Mouse (Mus musculus) adrenal gland, adult 2 months (tissue): Measurements from ENCODE around the gene Olfr690. TPM values are rescaled to one million over a fixed set of nuclear protein-coding genes. Genes with fewer than 3 reads are reported as not detected.
"Not testable (repeated sequence)": the region's sequence is repeated elsewhere in the genome, so short reads cannot be mapped to it uniquely, and the experiment has no call there.

Experiments used
- DNase-seq: peaks from one replicate; pipeline ENCODE4 v3.0.0; 2021
- long read RNA-seq: library from polyadenylated mRNA; stranded (forward); transcript quantifications from one replicate; pipeline ENCODE4 v2.0.0, GENCODE M21; 2021
- polyA plus RNA-seq: library from polyadenylated mRNA; depleted of rRNA; stranded (reverse); fragments of >200 nt; gene quantifications from 2 replicates; pipeline ENCODE4 v1.2.3, GENCODE M21; 2012; rRNA removed
- total RNA-seq, 2 experiments: library from RNA; stranded (reverse); gene quantifications; 2 replicates each; pipeline ENCODE4 v1.2.3; 2021

Olfr690 gene
- not detected for total RNA-seq
- not detected in 2 replicates for polyA plus RNA-seq
- long read RNA-seq: 0 reads

DNA sequence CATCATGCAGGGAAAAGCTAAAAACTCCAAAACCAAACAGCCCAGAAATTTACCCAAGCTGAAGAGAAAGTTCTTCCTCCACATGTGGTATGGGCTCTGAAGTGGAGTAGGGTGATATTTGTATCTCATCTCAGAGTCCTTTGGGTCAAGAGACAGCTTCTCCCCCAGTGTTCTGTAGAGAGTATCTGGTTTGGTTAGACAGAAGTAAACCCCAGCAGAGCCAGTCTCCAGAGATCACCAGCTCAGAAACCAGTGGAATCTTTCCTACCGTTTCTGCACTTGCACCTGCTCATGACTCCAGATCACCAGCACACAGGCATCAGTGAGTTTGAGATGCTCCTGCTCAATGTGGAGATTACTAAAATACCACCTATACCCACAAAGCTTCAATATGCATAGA is at the start of gene Olfr690:
TSS of gene Olfr690 (minus strand) at position 101 of the 400 bp plus-strand sequence.
- no peak for DNase-seq

DNA sequence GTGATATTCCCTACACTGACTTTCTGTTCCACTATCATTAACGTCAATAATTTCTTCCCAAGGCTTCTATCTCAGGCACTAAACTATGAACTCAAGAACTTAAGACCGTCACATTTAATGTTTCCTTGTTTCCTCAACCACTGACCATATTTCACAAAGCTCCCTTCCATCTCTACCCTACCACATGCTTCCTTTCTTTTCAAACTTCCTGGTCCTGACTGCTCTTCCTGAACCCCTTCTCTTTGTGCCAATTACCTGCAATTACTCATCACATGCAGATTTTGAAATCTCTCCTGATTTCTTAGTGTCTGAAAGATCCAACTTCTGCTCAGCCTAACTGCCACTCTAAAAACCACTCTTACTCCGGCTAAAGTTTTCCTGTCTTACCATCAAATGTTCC is 46.4 kb upstream of the Olfr690 start:
- no peak for DNase-seq

DNA sequence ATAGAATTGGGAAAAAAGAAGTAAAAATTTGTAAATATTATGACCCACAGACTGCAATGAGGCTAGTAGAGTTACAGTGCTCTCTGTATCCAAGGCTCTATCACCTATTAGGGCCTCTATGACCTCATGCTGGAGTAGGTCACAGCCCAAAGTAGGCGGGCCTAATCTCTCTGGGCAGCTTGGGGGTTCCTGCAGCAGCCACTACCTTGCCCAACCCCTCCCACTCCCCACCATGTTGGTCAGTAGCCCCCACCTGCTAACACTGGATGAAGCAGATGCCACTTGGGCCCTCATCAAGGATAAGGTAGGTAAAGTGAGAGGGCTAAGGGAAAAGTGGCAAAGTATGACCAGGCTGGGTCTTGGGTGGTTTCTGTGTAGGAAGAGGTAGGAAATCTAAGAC is 41.0 kb upstream of the Olfr690 start, which contains the start of gene Gm5901:
TSS of gene Gm5901 (plus strand) at position 173 of the 400 bp plus-strand sequence.
- no peak for DNase-seq

DNA sequence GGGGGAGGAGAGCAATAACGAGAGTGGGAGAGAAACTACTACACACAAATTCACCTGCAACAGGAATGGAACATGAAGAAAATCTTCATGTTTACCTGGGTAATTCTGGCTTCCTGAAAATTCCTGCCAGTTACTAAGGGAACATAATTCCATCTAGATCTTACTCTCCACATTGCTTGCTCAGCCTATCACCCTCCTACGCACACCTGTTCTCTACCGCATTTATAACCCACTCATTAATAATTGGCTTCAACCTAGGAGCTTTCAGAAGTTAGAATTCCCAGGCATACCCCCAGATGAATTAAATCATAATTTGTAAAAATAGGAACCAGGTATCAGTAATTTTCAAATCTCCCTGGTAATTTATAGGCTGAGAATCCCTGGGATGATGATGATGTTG is 40.1 kb upstream of the Olfr690 start:
- DNase-seq: no peak

DNA sequence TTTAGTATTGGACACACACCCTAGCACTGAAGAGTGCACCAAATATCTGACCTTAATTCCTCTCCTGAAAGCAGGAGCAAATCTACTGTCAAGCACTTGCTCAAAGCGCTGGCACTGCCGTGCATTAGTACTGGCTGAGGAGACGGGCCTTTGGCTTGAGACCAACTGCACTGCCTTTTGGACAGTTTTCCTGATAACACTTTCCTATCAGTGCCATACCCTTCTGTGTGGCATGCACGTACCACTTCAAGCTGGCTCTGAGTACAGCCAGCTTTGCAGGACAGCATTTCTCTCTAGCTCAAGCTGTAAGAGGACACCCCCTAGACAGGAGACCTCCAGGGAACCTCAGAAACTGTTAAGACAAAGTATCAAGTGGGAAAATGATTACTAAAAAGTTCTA is 39.6 kb upstream of the Olfr690 start:
- DNase-seq: peak; percentile 13

DNA sequence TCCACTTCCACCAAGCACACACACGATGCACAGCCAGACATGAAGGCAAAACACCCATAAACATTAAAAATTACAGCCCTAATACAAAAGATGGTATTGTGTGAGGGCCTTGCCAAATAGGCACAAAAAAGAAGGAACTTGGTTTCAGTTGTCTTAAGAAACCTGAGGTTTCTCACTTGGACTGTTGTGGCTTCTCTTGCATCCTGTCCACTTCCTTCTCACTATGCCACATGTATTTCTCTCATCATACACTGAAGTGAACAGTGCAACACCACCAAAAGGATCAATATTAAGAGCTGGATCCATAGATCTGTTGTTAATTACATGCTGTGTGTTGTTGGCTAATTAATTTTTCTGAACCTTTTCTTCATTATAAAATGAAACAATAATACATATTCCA is 39.0 kb upstream of the Olfr690 start:
- no peak for DNase-seq

DNA sequence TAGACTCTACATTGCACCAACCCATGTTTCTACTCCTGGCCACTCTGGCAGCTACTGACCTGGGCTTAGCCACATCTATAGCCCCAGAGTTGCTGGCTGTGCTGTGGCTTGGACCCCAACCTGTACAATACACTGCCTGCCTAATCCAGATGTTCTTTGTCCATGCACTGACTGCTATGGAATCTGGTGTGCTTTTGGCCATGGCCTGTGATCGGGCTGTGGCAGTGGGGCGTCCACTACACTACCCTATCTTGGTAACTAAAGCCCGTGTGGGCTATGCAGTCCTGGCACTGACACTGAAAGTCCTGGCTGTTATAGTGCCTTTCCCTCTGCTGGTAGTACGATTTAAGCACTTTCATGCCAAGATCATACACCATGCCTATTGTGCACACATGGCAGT is 34.6 kb upstream of the Olfr690 start:
- DNase-seq: no peak

DNA sequence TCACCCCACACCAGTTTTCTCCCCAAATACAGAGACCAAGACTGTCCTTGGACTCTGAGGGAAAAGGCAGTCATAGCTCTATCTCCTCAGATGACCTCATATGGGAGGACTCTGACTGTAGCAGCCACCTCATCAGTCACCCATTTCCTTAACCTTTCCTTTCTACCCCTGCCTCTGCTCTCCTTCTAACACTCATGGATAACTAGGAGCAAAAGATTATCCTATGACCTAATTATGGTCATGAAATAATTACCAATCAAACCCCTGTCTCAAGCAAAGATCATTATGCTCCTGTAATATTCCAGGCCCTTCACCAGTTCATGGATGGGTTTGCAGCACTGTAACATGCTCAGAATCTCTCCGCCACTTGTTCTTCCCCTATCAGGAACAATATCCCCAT is 34.0 kb upstream of the Olfr690 start, which contains the start of gene Olfr692:
TSS of gene Olfr692 (plus strand) at position 301 of the 400 bp plus-strand sequence.
- DNase-seq: no peak

DNA sequence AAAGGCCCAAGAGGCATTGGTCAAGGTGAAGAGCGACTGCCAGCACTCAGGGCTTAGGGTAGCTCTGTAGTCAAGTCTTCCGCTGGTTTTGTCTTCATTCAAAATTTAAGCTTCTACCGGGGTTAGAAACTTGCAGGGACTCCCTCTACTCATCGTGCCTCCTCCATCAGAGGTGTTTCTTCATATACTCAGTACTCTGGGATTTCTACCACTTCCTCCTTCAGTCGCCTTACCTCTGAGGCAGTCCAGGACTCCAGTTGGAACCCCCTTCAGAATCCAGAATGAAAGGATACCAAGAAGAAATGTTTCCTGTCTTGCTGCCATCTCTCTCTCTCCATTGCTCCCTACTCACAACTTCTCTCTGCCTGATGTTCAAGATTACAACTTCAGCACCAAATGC is 33.4 kb upstream of the Olfr690 start:
- no peak for DNase-seq

DNA sequence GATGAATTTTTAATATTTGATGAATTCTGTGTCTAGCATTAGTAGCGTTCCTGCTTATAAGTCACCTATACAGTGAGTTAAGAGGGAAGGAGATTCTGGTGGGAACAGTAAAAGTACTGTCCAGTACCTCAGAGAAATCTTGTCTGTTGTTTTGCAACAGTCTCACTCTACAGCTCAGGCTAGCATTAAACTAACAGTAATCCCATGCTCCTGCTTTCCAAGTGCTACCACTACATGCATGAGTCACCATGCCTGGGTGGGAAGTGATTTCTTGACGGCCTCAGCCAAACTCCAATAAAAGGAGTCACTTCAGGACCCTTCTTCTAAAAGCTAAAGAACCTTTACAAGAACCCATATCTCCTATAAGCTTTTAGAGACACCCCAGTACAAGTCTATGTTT is 27.8 kb upstream of the Olfr690 start:
- no peak for DNase-seq

DNA sequence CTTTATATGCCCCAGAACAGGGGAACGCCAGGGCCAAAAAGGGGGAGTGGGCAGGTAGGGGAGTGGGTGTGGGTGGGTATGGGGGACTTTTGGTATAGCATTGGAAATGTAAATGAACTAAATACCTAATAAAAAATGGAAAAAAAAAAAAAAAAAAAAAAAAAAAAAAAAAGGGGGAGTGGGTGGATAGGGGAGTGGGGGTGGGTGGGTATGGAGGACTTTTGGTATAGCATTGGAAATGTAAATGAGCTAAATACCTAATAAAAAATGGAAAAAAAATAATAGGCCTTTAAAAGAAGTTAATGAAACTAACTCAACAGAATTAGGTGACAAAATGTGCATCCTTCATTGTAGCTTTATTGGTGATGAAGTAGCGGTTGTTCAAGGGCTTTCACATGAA is 22.6 kb upstream of the Olfr690 start:
- DNase-seq: not testable (repeated sequence)

DNA sequence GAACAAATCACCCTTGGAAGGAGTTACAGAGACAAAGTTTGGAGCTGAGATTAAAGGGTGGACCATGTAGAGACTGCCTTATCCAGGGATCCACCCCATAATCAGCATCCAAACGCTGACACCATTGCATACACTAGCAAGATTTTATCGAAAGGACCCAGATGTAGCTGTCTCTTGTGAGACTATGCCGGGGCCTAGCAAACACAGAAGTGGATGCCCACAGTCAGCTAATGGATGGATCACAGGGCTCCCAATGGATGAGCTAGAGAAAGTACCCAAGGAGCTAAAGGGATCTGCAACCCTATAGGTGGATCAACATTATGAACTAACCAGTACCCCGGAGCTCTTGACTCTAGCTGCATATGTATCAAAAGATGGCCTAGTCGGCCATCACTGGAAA is 22.2 kb upstream of the Olfr690 start:
- DNase-seq: not testable (repeated sequence)

DNA sequence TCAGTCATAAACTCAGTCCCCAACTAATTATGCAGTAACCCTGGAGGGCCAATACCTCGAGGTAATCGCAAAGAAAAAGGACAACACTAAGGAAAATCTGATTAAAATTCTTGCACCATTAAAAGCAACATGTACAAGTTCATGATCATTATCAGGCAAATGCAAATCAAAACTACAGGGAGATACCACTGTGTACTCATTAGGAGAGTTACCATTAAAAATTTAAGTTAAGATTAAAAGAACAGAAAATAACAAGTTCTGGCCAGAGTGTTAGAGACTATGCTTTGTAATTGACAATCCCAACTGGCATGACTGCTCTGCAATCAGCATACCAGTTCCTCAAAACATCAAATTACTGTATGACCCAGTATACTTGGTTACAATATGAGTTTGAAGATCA is 8.8 kb upstream of the Olfr690 start:
- DNase-seq: no peak

DNA sequence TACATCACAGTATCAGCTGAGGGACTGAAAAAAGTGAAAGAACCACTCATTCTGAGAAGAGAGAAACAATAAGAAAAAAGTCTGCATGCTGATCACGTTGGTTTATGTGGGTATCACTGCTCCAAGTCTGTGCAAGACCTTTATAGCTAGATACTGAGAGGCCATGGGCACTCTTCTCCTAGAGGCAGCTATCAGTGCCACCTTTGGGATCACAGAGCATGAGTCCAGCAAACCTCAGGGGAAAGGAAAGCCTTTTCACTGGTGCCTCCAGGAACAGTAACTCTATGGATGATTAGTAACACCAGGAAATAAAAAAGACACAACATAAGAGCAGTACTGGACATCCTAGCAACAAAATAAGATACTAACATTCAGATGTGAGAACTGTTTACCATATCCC is 8.3 kb upstream of the Olfr690 start, which contains the start of gene Olfr691:
TSS of gene Olfr691 (minus strand) at position 101 of the 400 bp plus-strand sequence.
- no peak for DNase-seq

DNA sequence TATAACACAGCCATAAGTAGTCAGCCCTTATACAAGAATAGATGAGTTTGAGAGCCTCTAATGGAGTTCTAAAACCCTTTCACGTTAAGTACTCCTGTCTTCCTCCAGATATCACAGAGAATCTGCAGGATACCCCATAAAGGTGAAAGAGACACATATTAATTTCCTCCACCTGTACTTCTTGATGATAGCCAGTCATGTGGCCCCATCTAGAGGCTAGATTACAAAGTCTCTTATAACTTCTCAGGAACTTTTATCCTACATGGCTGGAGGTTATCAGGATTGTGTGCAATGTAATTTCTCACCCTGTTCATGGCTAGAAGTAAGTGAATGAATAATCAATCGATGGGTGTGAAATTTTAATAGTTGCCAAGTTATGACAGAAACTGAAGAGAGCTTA is 8.6 kb downstream of the Olfr690 start:
- no peak for DNase-seq

DNA sequence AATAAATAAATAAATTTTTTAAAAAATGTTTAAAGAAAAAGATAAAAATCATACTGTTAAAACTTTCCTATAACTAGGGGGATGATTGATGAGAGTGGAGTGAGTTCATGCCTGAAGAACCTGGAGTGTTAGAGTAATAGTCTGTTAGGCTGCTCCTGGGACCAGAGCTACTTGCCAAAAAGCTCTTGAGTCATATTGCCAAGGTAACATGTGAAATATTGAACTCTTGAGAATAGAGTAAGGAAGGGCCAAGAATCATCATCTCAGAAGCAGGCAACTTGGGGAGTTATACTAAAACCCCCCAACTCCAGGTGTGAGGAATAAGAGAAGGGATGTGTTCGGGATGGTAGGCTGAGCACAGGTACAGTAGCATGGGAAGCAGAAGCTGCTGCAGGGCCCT is 23.0 kb downstream of the Olfr690 start, which contains the start of gene Olfr689:
TSS of gene Olfr689 (plus strand) at position 301 of the 400 bp plus-strand sequence.
- DNase-seq: no peak

DNA sequence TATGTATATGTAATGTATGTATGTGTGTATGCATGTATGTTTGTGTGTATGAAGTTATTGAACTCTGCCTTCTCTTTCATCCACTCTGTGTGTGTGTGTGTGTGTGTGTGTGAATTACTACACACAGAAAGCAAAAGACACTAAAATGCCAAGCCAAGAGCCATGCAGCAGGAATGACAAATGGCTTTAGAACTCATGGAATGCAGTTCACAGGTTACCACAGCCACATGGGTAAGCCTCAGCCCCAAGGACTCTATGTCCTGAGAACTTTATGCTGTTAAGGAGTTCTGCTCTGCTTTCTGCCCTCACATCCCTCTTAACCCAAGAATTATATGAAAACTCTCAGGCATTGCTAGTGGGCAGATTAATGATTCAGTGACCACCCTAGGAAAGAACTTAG is 43.9 kb downstream of the Olfr690 start:
- no peak for DNase-seq

DNA sequence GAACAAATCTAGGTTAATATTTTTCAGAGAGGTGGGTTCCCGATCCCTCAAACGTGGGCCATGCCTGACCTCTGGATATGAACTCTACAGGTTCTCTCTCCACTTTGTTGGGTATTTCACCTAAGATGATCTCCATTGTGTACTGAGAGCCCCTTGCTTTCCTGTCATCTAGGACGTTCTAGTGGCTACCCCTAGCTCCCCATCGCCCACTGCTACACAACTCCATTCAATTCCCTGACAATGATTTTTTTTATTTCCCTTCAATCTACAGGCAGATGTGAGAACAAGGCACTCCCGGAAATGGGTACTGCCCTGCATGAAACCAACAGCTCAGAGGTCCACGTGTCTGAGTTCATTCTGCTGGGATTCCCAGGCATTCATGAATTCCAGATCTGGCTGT is 46.1 kb downstream of the Olfr690 start, which contains the start of gene Olfr688:
TSS of gene Olfr688 (plus strand) at position 301 of the 400 bp plus-strand sequence.
- DNase-seq: no peak

Other genes starting within 250 kb of the Olfr690 start
- not detected for gene Olfr680-ps1, start 241.3 kb downstream of the Olfr690 start, total RNA-seq
- not detected in 2 replicates for gene Olfr680-ps1, start 241.3 kb downstream of the Olfr690 start, polyA plus RNA-seq
- gene Olfr681, start 217.3 kb downstream of the Olfr690 start, total RNA-seq: not detected
- gene Olfr681, start 217.3 kb downstream of the Olfr690 start, polyA plus RNA-seq: not detected in 2 replicates
- gene Olfr683, start 187.1 kb downstream of the Olfr690 start, total RNA-seq: not detected
- not detected in 2 replicates for gene Olfr683, start 187.1 kb downstream of the Olfr690 start, polyA plus RNA-seq
- gene Olfr684, start 170.5 kb downstream of the Olfr690 start, total RNA-seq: not detected
- gene Olfr684, start 170.5 kb downstream of the Olfr690 start, polyA plus RNA-seq: not detected in 2 replicates
- gene Olfr685, start 148.1 kb downstream of the Olfr690 start, total RNA-seq: not detected
- not detected in 2 replicates for gene Olfr685, start 148.1 kb downstream of the Olfr690 start, polyA plus RNA-seq
- gene Olfr686, start 126.6 kb downstream of the Olfr690 start, total RNA-seq: not detected
- gene Olfr686, start 126.6 kb downstream of the Olfr690 start, polyA plus RNA-seq: not detected in 2 replicates
- gene Olfr688, start 46.0 kb downstream of the Olfr690 start, total RNA-seq: not detected
- gene Olfr688, start 46.0 kb downstream of the Olfr690 start, polyA plus RNA-seq: not detected in 2 replicates
- not detected for gene Olfr689, start 22.9 kb downstream of the Olfr690 start, total RNA-seq
- gene Olfr689, start 22.9 kb downstream of the Olfr690 start, polyA plus RNA-seq: not detected in 2 replicates
- not detected for gene Olfr691, start 8.2 kb upstream of the Olfr690 start, total RNA-seq
- not detected in 2 replicates for gene Olfr691, start 8.2 kb upstream of the Olfr690 start, polyA plus RNA-seq
- gene Olfr692, start 34.1 kb upstream of the Olfr690 start, total RNA-seq: not detected
- not detected in 2 replicates for gene Olfr692, start 34.1 kb upstream of the Olfr690 start, polyA plus RNA-seq
- not detected for gene Gm5901, start 40.9 kb upstream of the Olfr690 start, total RNA-seq
- gene Gm5901, start 40.9 kb upstream of the Olfr690 start, polyA plus RNA-seq: not detected in 2 replicates
- 10 to 100 TPM; 18.5 to 25.5 TPM for gene Fam160a2, start 66.0 kb upstream of the Olfr690 start, total RNA-seq
- 50.5 and 54.7 TPM in 2 replicates for gene Fam160a2, start 66.0 kb upstream of the Olfr690 start, polyA plus RNA-seq
- not detected for gene Cnga4, start 70.5 kb upstream of the Olfr690 start, total RNA-seq
- gene Cnga4, start 70.5 kb upstream of the Olfr690 start, polyA plus RNA-seq: 0.13 and 0.26 TPM in 2 replicates
- not detected for gene Cckbr, start 91.6 kb upstream of the Olfr690 start, total RNA-seq
- 0.04 and 0.10 TPM in 2 replicates for gene Cckbr, start 91.6 kb upstream of the Olfr690 start, polyA plus RNA-seq
- gene Cavin3, start 148.2 kb upstream of the Olfr690 start, total RNA-seq: 10 to 100 TPM; 71.0 to 90.9 TPM
- gene Cavin3, start 148.2 kb upstream of the Olfr690 start, polyA plus RNA-seq: 158 and 163 TPM in 2 replicates
- 10 to 100 TPM; 56.2 to 68.5 TPM for gene Smpd1, start 220.3 kb upstream of the Olfr690 start, total RNA-seq
- gene Smpd1, start 220.3 kb upstream of the Olfr690 start, polyA plus RNA-seq: 74.0 and 75.4 TPM in 2 replicates
- 10 to 100 TPM; 12.0 to 22.4 TPM for gene Apbb1, start 247.5 kb upstream of the Olfr690 start, total RNA-seq
- 49.1 and 61.8 TPM in 2 replicates for gene Apbb1, start 247.5 kb upstream of the Olfr690 start, polyA plus RNA-seq